Mouse (Mus musculus): ENCODE measurements around the gene Ero1l.

- TF ChIP-seq CTCF (IDR thresholded peaks at IDR 0.05; ENCODE audit: extremely low read depth, insufficient read depth, insufficient read length, insufficient replicate concordance) = no peak
- TF ChIP-seq POLR2A (IDR thresholded peaks at IDR 0.05; ENCODE audit: low read depth, low read length) = no peak
These were observed 3.9 kb upstream of the Ero1l start for GRCm38 (mm10) chr14:45322450-45322849.
